Comparison of ENCODE assay signal across 7 mouse cellular contexts in genomic region chr7:110627486-110628272, GRCm38 (mm10). TPM values are rescaled to one million over a fixed set of nuclear protein-coding genes. Genes with fewer than 3 reads are reported as not detected.
DNase-seq lines count a peak whose midpoint lies in the region; ATAC-seq and TF ChIP-seq lines count a peak whose summit lies in the region.

TSS of gene Adm (plus strand) at chr7:110627661.

- peak; percentile 57 for ATAC-seq in intestine, embryonic 14.5 days (replicated peaks; ENCODE audit: low FRiP score, low TSS enrichment, low read depth)
- ATAC-seq in midbrain, postnatal 0 days (ENCODE audit: low FRiP score), result no peak
- ATAC-seq in stomach, embryonic 14.5 days (ENCODE audit: insufficient number of reproducible peaks, insufficient read depth, low FRiP score, low read depth), result peak; percentile 47; the same call in 1 of the 2 replicates

- H3K4me1 ChIP-seq in cortical plate, adult 2 months (ENCODE audit: control insufficient read depth, insufficient read depth, low read length), result 0 out of 2 replicates have a peak, but pooled peaks cover 1% of the 10 kb centered on the region
- H3K4me1 ChIP-seq in intestine, embryonic 14.5 days (replicated peaks; ENCODE audit: control insufficient read depth, insufficient read depth, low read length), result peaks cover 24% of the 10 kb centered on the region
- H3K4me1 ChIP-seq in midbrain, postnatal 0 days (ENCODE audit: insufficient read depth, low read length), result peaks cover 20% of the 10 kb centered on the region; the same call in 1 of the 2 replicates
- peaks cover 17% of the 10 kb centered on the region; the same call in 1 of the 2 replicates for H3K4me1 ChIP-seq in stomach, embryonic 14.5 days (ENCODE audit: control insufficient read depth, insufficient read depth, low read length)

- TF ChIP-seq CTCF in cortical plate, adult 2 months (IDR thresholded peaks at IDR 0.05; ENCODE audit: extremely low read depth, insufficient read depth, low read length), result no peak
- no peak for TF ChIP-seq CTCF in midbrain, postnatal 0 days (IDR thresholded peaks at IDR 0.05)

- TF ChIP-seq POLR2A in cortical plate, adult 2 months (IDR thresholded peaks at IDR 0.05; ENCODE audit: extremely low read depth, insufficient read depth, low read length), result peak; percentile 89

- peak; percentile 89 for DNase-seq in adrenal gland, adult 2 months
- no peak for DNase-seq in gonadal fat pad, adult 2 months (ENCODE audit: low read depth)
- DNase-seq in intestine, embryonic 14.5 days (ENCODE audit: low spot score), result peak; percentile 86
- peak; percentile 69 for DNase-seq in liver
- peak; percentile 55 for DNase-seq in midbrain, postnatal 0 days (ENCODE audit: low spot score)

- WGBS in intestine, embryonic 14.5 days, result under 1% methylated on average over 30 of the region's 30 CpGs
- WGBS in midbrain, postnatal 0 days, result 2% methylated on average over 30 of the region's 30 CpGs
- 1% methylated on average over 30 of the region's 30 CpGs for WGBS in stomach, embryonic 14.5 days

- H3K4me2 ChIP-seq in intestine, embryonic 14.5 days (ENCODE audit: low read length), result peak within 1 kb of the TSS; percentile 74
- peak within 1 kb of the TSS; percentile 88 for H3K4me2 ChIP-seq in midbrain, postnatal 0 days (ENCODE audit: low read depth, low read length, poor library complexity, severe bottlenecking)
- peak within 1 kb of the TSS; percentile 48 for H3K4me2 ChIP-seq in stomach, embryonic 14.5 days (replicated peaks; ENCODE audit: low read depth, low read length)

- H3K36me3 ChIP-seq in intestine, embryonic 14.5 days (ENCODE audit: control insufficient read depth, insufficient read depth, low read length), result no peaks in the 10 kb centered on the region
- H3K36me3 ChIP-seq in midbrain, postnatal 0 days (ENCODE audit: insufficient read depth, low read length), result no peaks in the 10 kb centered on the region
- H3K36me3 ChIP-seq in stomach, embryonic 14.5 days (ENCODE audit: control insufficient read depth, insufficient read depth, low read length), result no peaks in the 10 kb centered on the region

- H3K9ac ChIP-seq in intestine, embryonic 14.5 days (ENCODE audit: low read length), result peak within 1 kb of the TSS; percentile 34
- H3K9ac ChIP-seq in midbrain, postnatal 0 days (replicated peaks; ENCODE audit: low read length, poor library complexity, severe bottlenecking), result peak within 1 kb of the TSS; percentile 39; the same call in 1 of the 2 replicates
- no peak within 1 kb of the TSS; the same call in 1 of the 2 replicates for H3K9ac ChIP-seq in stomach, embryonic 14.5 days (replicated peaks; ENCODE audit: low read depth, low read length)

- H3K4me3 ChIP-seq in cortical plate, adult 2 months (ENCODE audit: insufficient read depth, low read length), result peak within 1 kb of the TSS; percentile 53
- H3K4me3 ChIP-seq in intestine, embryonic 14.5 days (ENCODE audit: low read depth, low read length), result peak within 1 kb of the TSS; percentile 35
- peak within 1 kb of the TSS; percentile 40 for H3K4me3 ChIP-seq in midbrain, postnatal 0 days (ENCODE audit: low read depth, low read length)
- peak within 1 kb of the TSS; percentile 47 for H3K4me3 ChIP-seq in stomach, embryonic 14.5 days (ENCODE audit: low read depth, low read length)

- H3K9me3 ChIP-seq in intestine, embryonic 14.5 days (ENCODE audit: control insufficient read depth, low read length), result no peaks in the 10 kb centered on the region
- no peaks in the 10 kb centered on the region for H3K9me3 ChIP-seq in midbrain, postnatal 0 days (ENCODE audit: low read length)
- no peaks in the 10 kb centered on the region for H3K9me3 ChIP-seq in stomach, embryonic 14.5 days (ENCODE audit: control insufficient read depth, low read depth, low read length)

- H3K27me3 ChIP-seq in intestine, embryonic 14.5 days (replicated peaks; ENCODE audit: control insufficient read depth, insufficient read depth, low read length), result peaks cover 56% of the 10 kb centered on the region
- peaks cover 51% of the 10 kb centered on the region for H3K27me3 ChIP-seq in midbrain, postnatal 0 days (ENCODE audit: insufficient read depth, low read length)
- H3K27me3 ChIP-seq in stomach, embryonic 14.5 days (ENCODE audit: control insufficient read depth, insufficient read depth, low read length), result peaks cover 20% of the 10 kb centered on the region

- H3K27ac ChIP-seq in cortical plate, adult 2 months (ENCODE audit: insufficient read depth, low read length), result no peak within 1 kb of the TSS
- H3K27ac ChIP-seq in intestine, embryonic 14.5 days (ENCODE audit: low read depth), result no peak within 1 kb of the TSS
- H3K27ac ChIP-seq in midbrain, postnatal 0 days (ENCODE audit: low read depth, low read length), result no peak within 1 kb of the TSS
- H3K27ac ChIP-seq in stomach, embryonic 14.5 days (ENCODE audit: low read length), result no peak within 1 kb of the TSS

RNA-seq across cellular contexts. Expression of gene Adm, which starts in this region (rescaled TPM):
- 10 to 100 TPM; 12.0 to 31.5 TPM for total RNA-seq in adrenal gland, adult 2 months (2021)
- 11.7 and 25.1 TPM in 2 replicates for polyA plus RNA-seq in adrenal gland, adult 2 months (2012; rRNA removed)
- 2.0 and 3.0 TPM in 2 replicates for polyA plus RNA-seq in cortical plate, adult 2 months (2012; rRNA removed)
- 10.2 and 17.4 TPM in 2 replicates for polyA plus RNA-seq in gonadal fat pad, adult 2 months (2012; rRNA removed)
- 1.5 and 2.1 TPM in 2 replicates for polyA plus RNA-seq in intestine, embryonic 14.5 days (2014; fragmentation: Nextera tagmentation; extraction: Ambion mirVana)
- 0.82 and 1.2 TPM in 2 replicates for total RNA-seq in midbrain, postnatal 0 days (2014; rRNA removed)
- 2.5 and 2.6 TPM in 2 replicates for polyA plus RNA-seq in midbrain, postnatal 0 days (2015; fragmentation: Nextera tagmentation; extraction: Ambion mirVana)
- 3.4 and 4.0 TPM in 2 replicates for polyA plus RNA-seq in stomach, embryonic 14.5 days (2014; fragmentation: Nextera tagmentation; extraction: Ambion mirVana)
